Mouse (Mus musculus): ENCODE data around the gene H2-DMb2. TPM values are rescaled to one million over a fixed set of nuclear protein-coding genes. Genes with fewer than 3 reads are reported as not detected.
A peak's percentile ranks its signal among the peaks of the same experiment; 100 is the strongest.

H2-DMb2 gene
- polyA plus RNA-seq, 1 experiment from 2014 or later = 15.3 TPM

DNA sequence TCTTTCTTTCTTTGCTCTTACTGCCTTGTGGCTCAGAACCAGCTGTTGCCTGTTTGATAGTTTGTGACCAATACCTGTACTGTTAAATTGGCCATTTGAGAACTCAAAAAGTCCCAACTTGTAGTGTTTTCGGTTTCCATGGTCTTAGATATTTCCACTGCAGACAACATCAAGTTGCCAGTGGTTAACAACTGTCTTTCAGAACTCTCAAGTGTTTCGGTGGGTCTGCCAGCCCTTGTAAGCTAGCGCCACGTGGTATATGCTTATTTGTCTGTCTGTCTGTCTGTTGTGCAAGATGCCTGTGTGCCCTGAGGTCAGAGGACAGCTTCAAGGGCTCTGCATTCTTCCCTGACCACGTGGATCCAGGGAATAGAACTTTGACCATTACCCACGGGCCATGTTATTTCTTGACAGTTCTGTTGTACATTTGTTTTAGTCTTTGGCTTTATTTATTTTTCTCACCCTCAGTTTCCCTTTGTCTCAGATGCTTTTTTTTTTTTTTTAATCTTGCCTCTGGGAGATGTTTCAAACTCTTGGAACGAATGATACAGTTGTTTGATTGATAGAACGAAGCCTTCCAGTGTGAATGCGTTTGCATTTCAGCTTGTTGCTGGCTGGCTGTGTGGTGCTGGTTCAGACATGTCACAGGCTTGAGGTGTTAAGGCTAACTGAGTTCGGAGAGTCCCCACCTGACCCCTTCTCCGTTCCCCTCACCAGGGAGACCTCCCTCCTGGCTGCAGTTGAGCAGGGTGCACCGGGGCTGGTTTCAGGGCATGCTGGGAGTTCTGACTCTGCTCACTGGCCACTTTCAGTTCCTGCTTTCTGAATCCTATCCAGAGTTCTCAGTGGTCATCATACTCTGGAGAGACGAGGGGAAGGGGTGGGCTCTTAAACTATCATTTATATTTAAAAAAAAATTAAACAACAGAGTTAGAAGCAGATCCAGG lies 37.1 kb downstream of the H2-DMb2 start:
- H3K9ac ChIP-seq (ENCODE audit: low read depth, low read length) = no peak overlapping the region
- H3K4me1 ChIP-seq (replicated peaks; ENCODE audit: insufficient read depth, low read length) = no peaks in the 10 kb centered on the region
- no peaks in the 10 kb centered on the region for H3K27me3 ChIP-seq (ENCODE audit: insufficient read depth, low read length)
- no peak overlapping the region for H3K4me2 ChIP-seq (ENCODE audit: low read length)
- no peaks in the 10 kb centered on the region for H3K9me3 ChIP-seq (replicated peaks; ENCODE audit: low read length)
- ATAC-seq (replicated peaks; ENCODE audit: low FRiP score, low read depth) (no peak), DNase-seq (ENCODE audit: low spot score) (no peak)
- no peak overlapping the region for H3K4me3 ChIP-seq (replicated peaks; ENCODE audit: low read depth, low read length)
- H3K36me3 ChIP-seq (ENCODE audit: insufficient read depth, low read length) = no peaks in the 10 kb centered on the region
- 71% methylated on average over 13 of the region's 13 CpGs for WGBS
- no peak overlapping the region for H3K27ac ChIP-seq
- no peak for TF ChIP-seq CTCF (IDR thresholded peaks at IDR 0.05; ENCODE audit: low read depth)

DNA sequence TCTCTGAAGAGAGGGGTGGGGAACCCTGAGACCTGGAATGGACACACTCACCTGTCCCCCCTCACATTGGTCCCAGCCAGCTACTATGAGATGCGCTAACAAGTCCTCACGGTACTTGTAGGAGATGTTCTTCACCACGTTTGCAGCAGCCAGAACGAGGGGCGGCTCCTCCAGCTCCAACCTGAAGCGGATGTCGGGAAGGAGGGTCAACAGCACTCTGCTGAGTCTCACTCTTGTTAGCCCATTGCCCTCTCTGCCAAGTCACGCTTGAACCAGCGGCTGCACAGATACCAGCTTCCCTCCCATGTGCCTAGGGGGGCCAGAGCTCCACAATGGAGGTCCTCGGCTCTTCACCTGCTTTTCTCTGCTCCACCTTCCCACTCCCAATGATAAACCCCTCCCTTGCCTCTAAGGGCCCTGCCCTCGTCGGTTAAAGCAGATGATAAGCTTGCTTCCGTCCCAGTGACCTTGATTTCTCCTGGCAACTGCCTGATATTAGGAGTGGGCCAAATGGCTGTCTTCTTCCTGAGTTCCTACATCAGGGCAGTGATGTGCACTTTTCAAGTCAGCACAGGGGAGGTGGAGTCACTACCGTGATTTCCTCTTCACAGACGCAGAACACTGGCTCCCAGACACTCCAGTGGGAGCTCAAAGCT lies 40.6 kb downstream of the H2-DMb2 start:
- no peaks in the 10 kb centered on the region for H3K9me3 ChIP-seq (replicated peaks; ENCODE audit: low read length)
- no peak overlapping the region for H3K9ac ChIP-seq (ENCODE audit: low read depth, low read length)
- 73% methylated on average over 15 of the region's 15 CpGs for WGBS
- DNase-seq (ENCODE audit: low spot score) (no peak), ATAC-seq (replicated peaks; ENCODE audit: low FRiP score, low read depth) (no peak)
- no peak overlapping the region for H3K4me3 ChIP-seq (replicated peaks; ENCODE audit: low read depth, low read length)
- no peak for TF ChIP-seq CTCF (IDR thresholded peaks at IDR 0.05; ENCODE audit: low read depth)
- no peaks in the 10 kb centered on the region; the same call in 1 of the 2 replicates for H3K4me1 ChIP-seq (replicated peaks; ENCODE audit: insufficient read depth, low read length)
- no peak overlapping the region for H3K27ac ChIP-seq
- H3K27me3 ChIP-seq (ENCODE audit: insufficient read depth, low read length) = 0 out of 2 replicates have a peak, but pooled peaks cover 7% of the 10 kb centered on the region
- no peak overlapping the region for H3K4me2 ChIP-seq (ENCODE audit: low read length)
- H3K36me3 ChIP-seq (ENCODE audit: insufficient read depth, low read length) = no peaks in the 10 kb centered on the region

GRCm38 (mm10) chr17:34185526-34185925 lies 42.4 kb downstream of the H2-DMb2 start:
- H3K4me3 ChIP-seq (replicated peaks; ENCODE audit: low read depth, low read length) = no peak overlapping the region
- H3K9me3 ChIP-seq (replicated peaks; ENCODE audit: low read length) = no peaks in the 10 kb centered on the region
- no peaks in the 10 kb centered on the region; the same call in 1 of the 2 replicates for H3K4me1 ChIP-seq (replicated peaks; ENCODE audit: insufficient read depth, low read length)
- DNase-seq (ENCODE audit: low spot score) (no peak), ATAC-seq (replicated peaks; ENCODE audit: low FRiP score, low read depth) (no peak)
- 90% methylated on average over 9 of the region's 9 CpGs for WGBS
- no peak for TF ChIP-seq CTCF (IDR thresholded peaks at IDR 0.05; ENCODE audit: low read depth)
- no peaks in the 10 kb centered on the region for H3K36me3 ChIP-seq (ENCODE audit: insufficient read depth, low read length)
- peaks cover 7% of the 10 kb centered on the region; the same call in 1 of the 2 replicates for H3K27me3 ChIP-seq (ENCODE audit: insufficient read depth, low read length)
- no peak overlapping the region for H3K9ac ChIP-seq (ENCODE audit: low read depth, low read length)
- H3K27ac ChIP-seq = no peak overlapping the region
- H3K4me2 ChIP-seq (ENCODE audit: low read length) = no peak overlapping the region

- Histone ChIP-seq H3K4me2 (ENCODE audit: low read length) (peak overlapping the region; percentile 68), H3K9ac (ENCODE audit: low read depth, low read length) (peak overlapping the region; percentile 23; the same call in 1 of the 2 replicates), H3K27me3 (ENCODE audit: insufficient read depth, low read length) (peaks cover 11% of the 10 kb centered on the region), H3K4me3 (replicated peaks; ENCODE audit: low read depth, low read length) (peak overlapping the region; percentile 69), H3K36me3 (ENCODE audit: insufficient read depth, low read length) (0 out of 2 replicates have a peak, but pooled peaks cover 3% of the 10 kb centered on the region), H3K27ac (no peak overlapping the region), H3K9me3 (replicated peaks; ENCODE audit: low read length) (no peaks in the 10 kb centered on the region), H3K4me1 (replicated peaks; ENCODE audit: insufficient read depth, low read length) (no peaks in the 10 kb centered on the region; the same call in 1 of the 2 replicates)
- TF ChIP-seq CTCF (IDR thresholded peaks at IDR 0.05; ENCODE audit: low read depth) = no peak
- DNase-seq (ENCODE audit: low spot score) (no peak), ATAC-seq (replicated peaks; ENCODE audit: low FRiP score, low read depth) (no peak; the same call in 1 of the 2 replicates)
- 5% methylated on average over 14 of the region's 14 CpGs for WGBS
These were observed 43.8 kb downstream of the H2-DMb2 start for GRCm38 (mm10) chr17:34186885-34187260.

DNA sequence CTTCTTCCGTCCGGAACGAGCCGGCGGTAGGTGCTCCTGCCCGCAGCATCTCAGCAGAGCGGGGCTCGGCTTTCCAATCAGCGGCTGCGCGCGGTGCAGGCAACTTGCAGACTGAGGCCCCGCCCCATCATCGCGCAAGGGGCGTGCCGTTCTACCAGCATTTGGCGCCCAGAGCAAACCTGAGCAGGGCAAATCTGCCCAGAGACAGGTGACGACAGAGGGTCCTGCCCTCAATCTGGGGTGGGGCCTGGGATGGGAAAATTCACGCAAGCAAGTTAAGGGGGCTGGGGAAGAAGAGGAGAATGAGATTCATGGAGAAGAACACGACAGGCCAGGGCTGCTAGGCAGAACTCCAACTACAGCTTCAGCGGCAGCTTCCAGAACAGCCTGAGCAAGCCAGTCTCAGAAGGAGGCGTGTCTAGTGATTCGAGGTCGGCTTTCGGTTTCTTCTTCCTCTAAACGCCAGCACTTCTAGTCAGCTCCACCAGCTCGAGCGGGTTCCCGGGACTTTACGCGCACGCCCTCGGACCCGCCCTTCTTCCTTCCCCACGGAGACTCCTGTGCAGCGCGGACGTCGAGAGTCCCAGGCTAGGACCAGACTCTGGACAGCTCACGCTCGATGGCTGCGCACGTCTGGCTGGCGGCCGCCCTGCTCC lies 44.3 kb downstream of the H2-DMb2 start, which contains the start of the genes Tap1 and Psmb9:
TSS of gene Tap1 (plus strand) at position 293 of the 656 bp plus-strand sequence.
TSS of gene Psmb9 (minus strand) at position 504 of the 656 bp plus-strand sequence.
- WGBS = under 1% methylated on average over 46 of the region's 46 CpGs
- no peaks in the 10 kb centered on the region for H3K9me3 ChIP-seq (replicated peaks; ENCODE audit: low read length)
- peak within 1 kb of the TSS; percentile 69 for H3K9ac ChIP-seq (ENCODE audit: low read depth, low read length)
- H3K4me3 ChIP-seq (replicated peaks; ENCODE audit: low read depth, low read length) = peak within 1 kb of the TSS; percentile 69
- peak within 1 kb of the TSS; percentile 75 for H3K27ac ChIP-seq
- H3K4me1 ChIP-seq (replicated peaks; ENCODE audit: insufficient read depth, low read length) = no peaks in the 10 kb centered on the region; the same call in 1 of the 2 replicates
- H3K27me3 ChIP-seq (ENCODE audit: insufficient read depth, low read length) = peaks cover 12% of the 10 kb centered on the region
- 0 out of 2 replicates have a peak, but pooled peaks cover 3% of the 10 kb centered on the region for H3K36me3 ChIP-seq (ENCODE audit: insufficient read depth, low read length)
- DNase-seq (ENCODE audit: low spot score) (peak; percentile 98), ATAC-seq (replicated peaks; ENCODE audit: low FRiP score, low read depth) (peak; percentile 96)
- H3K4me2 ChIP-seq (ENCODE audit: low read length) = peak within 1 kb of the TSS; percentile 68
- TF ChIP-seq CTCF (IDR thresholded peaks at IDR 0.05; ENCODE audit: low read depth) = no peak
